Mouse (Mus musculus) R1 (cell line): ENCODE measurements at regions not wholly inside any gene's neighbourhood (a gene's known extent, or its start where the extent isn't known, plus 50 kb on each side); places are given as distances from the start of the nearest gene placed in this dataset.

Source experiments
- DNase-seq: peaks from one replicate; pipeline ENCODE4 v3.0.0-alpha.2; 2018; ENCODE audit warnings: low read depth, low spot score

DNA sequence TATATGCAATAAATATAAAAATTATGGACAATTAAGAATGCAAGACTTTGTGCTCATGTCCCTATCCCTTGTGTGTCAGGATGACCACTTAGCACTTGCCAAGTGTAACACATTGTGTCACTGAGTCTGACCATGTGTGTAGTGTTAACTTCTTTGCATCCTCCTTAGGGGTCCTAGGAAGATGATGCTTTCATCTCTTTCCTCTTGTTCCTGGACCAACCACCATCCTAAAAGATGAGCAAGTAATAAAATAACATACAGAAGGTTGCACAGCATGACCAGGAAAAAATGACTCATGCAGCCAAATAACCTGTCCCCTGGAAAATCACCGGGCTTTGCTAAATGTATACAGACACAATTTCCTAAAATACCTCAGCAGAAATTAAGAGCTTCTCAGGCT, 121.1 kb upstream of the Kcnip4 start:
- no peak for DNase-seq

DNA sequence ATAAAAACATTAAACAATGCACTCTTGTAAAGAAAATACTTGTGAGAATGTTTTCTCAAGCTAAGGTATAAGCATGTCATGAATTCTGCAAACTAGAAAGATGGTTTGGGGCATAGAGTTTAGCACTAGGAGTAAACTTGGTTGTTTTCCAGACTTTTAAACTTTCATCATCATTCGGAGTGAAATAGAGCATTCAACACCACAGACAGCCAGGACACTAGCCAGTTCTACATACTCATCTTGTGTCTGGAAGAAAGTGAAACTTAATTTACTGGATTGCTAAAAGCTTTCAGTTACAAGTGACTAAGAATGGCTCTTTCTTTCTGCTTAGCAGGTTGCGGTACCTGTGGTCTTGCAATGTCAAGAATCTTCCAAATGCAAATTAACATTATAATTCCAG, 119.9 kb upstream of the Kcnip4 start:
- no peak for DNase-seq

DNA sequence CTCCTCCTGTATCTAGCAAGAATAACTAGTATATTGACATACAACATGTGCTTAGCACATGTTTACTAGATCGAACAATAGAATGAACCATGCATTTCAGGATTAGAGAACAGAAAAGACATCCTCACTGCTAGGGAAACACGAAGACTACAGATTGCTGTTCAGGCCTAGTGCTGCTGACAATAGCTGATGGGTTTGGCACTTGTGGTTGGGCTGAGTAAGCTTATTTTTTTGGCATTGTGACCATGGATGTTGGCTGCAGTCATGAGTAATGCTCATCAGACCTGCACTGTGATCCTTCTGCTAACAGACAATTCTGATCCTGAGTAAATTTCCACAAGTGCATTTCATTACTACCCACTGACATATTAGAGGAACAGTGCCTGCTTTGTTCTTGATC, 117.7 kb upstream of the Kcnip4 start:
- DNase-seq, result no peak

DNA sequence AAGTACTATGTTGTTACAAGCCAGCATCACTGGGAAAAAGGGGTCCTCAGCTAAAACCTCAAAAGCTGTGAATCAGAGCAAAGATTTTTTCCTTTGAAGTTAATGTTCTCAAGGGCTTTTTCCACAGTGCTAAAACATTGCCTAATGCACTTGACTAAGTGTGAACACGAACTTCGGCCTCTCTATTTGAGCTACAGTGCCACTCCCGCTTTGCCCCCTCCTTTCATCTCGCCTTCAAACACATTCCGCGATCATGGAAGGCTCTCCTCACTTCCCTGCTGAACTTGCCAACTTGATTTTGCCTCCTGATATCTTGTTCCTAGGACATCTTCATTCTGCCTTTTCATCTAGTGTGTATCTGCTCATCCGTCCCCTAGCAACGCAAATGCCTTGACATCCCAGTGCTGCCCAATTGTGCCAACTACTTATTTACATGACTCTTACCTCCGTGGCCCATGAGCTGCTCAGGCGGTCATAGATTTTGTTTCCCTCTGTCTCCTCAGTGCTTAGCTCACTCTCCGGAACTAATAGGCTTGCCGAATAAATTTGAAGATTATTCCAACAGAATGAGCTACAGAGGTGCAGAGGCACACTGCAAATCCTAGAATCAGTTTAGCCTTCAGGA, 116.6 kb upstream of the Kcnip4 start:
- no peak for DNase-seq

DNA sequence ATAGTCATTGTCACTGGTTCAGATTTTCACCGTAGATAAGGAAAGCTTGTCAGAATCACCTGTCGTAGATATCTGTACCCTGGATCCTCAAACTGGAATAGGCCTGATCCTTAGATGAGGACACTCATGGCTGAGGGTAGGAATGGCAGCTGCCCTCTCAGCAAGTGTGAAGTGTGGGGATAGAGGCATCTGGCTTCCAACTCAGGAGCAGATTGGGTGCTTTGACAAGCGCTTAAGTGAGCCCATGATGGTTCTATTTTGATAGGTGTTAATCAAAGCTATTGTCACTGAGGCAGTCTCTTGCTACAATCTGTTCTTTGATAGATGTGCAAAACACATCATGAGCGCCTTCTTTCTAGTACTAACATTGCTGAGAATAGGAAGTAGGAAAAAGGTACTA, 114.9 kb upstream of the Kcnip4 start:
- no peak for DNase-seq

DNA sequence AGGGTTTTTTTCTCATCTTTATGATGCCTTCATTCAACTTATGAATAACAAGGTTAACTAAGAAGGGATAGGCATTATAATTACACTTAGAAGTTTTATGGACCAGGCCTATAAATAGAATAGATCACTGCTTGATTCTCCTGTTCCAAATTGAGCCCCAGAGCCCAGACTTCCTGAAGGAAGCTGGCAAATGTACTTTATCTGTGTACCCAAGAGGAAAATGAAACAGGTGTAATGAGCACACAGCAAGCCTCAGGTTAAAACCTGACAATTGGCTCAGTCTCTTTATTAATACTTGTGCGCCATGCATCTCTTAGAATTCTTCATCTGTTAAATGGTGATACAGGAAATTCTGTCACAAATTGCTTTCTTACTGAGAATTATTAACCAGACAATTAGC, 95.4 kb upstream of the Kcnip4 start:
- DNase-seq, result no peak

DNA sequence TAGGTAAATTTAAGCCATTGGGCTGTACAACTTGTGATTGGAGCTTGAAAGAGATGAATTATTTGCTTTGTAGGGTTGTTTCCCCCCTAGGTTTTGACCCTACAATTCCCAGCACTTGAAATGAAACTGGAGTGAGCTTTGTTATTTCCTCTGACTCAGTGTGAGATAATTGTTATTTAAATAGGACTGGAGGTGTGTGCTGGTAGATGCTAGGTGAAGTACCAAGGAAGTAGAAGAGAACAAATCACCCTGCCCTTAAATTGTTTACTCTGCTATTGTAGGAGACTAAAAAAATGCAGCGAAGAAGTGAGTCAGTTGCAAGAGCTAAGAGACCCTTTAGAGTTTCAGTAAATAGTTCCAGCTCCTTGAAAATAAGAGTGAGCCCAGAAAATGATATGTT, 82.1 kb upstream of the Kcnip4 start:
- DNase-seq, result peak; percentile 75

DNA sequence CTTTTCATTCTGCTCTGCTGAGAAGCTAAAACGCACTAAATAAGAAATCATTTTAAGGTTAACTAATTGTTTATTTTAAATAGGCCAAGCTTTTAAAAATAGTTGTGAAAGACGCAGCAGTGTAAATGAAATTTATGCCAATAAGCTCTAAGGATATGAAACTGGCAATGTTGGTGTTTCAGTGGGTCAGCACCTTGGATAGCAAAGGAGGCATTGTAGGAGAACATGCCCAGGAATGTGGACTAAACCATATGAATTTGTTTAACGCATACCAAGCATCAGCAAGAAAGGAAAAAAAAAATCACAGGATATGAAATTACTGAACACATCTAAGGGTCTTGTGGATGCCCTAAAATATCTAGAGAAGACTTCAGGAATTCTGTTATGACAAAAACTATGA, 56.1 kb upstream of the Kcnip4 start:
- peak; percentile 9 for DNase-seq

DNA sequence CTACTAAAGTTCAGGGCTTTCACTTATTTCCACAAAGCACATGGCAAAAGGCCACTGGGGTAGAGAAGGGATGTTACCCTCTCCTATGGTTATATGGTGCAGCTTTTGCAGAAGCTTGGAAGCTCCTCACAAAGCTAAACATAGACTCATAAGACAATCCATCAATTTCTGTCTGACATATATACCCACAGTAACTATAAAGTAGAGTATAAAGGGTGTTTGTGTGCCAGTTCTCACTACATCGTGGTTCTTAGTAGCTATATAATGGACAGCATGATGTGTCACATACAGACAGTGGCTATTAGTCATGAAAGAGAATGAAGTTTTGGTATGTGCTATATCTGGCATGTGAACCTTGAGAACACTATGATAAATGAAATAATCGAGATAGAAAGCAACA, 51.2 kb upstream of the Kcnip4 start:
- DNase-seq, result no peak
